Mouse (Mus musculus): ENCODE measurements around the gene Iqcg. TPM values are rescaled to one million over a fixed set of nuclear protein-coding genes. Genes with fewer than 3 reads are reported as not detected.

The Iqcg gene
- polyA plus RNA-seq, 1 experiment from 2014 or later = 3.9 TPM

DNA sequence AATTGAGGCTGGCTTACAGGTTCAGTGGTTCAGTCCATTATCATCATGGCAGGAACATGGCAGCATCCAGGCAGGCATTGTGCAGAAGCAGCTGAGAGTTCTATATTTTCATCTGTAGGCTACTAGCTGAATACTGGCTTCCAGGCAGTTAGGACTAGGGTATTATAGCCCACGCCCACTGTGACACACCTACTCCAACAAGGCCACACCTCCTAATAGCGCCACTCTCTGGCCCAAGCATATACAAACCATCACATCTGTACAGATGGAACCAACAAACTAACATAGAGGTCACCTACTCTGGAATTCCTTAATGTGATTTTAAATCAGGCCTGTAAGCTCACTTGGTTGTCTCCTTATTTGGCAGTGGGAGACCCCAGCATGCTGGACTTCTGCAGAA lies 7.3 kb downstream of the Iqcg start:
- no peak for ATAC-seq (replicated peaks; ENCODE audit: low FRiP score)
- no peaks in the 10 kb centered on the region for H3K9me3 ChIP-seq (replicated peaks)
- H3K36me3 ChIP-seq = no peaks in the 10 kb centered on the region
- H3K4me1 ChIP-seq = no peaks in the 10 kb centered on the region
- H3K4me2 ChIP-seq = no peak overlapping the region
- no peak overlapping the region for H3K4me3 ChIP-seq (replicated peaks)
- no peak overlapping the region for H3K9ac ChIP-seq
- WGBS = 84% methylated on average over 2 of the region's 2 CpGs
- no peaks in the 10 kb centered on the region for H3K27me3 ChIP-seq
- no peak overlapping the region for H3K27ac ChIP-seq

DNA sequence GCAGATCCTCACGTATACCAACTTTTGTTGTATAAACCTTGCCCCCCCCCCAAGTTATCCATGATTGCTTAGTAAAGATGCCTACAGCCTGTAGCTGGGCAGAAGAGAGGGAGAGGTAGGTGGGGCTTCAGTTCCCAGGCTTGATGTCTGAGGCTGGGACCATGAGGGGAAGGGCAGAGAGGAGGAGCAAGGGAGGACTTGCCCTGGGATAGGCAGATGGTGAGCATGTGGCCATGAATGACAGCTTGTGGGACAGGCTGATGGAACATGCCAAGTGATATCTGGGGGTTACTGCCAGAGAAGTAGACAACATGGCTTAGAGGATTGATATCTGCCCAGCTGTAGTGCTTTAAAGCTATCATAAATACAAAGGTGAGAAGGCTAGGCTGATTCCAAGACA lies 8.0 kb downstream of the Iqcg start:
- no peak overlapping the region for H3K4me3 ChIP-seq (replicated peaks)
- no peak overlapping the region for H3K4me2 ChIP-seq
- no peaks in the 10 kb centered on the region for H3K9me3 ChIP-seq (replicated peaks)
- 98% methylated on average over 1 of the region's 1 CpGs for WGBS
- ATAC-seq (replicated peaks; ENCODE audit: low FRiP score) = no peak
- no peak overlapping the region for H3K9ac ChIP-seq
- no peaks in the 10 kb centered on the region for H3K4me1 ChIP-seq
- no peak overlapping the region for H3K27ac ChIP-seq
- no peaks in the 10 kb centered on the region for H3K36me3 ChIP-seq
- H3K27me3 ChIP-seq = no peaks in the 10 kb centered on the region

DNA sequence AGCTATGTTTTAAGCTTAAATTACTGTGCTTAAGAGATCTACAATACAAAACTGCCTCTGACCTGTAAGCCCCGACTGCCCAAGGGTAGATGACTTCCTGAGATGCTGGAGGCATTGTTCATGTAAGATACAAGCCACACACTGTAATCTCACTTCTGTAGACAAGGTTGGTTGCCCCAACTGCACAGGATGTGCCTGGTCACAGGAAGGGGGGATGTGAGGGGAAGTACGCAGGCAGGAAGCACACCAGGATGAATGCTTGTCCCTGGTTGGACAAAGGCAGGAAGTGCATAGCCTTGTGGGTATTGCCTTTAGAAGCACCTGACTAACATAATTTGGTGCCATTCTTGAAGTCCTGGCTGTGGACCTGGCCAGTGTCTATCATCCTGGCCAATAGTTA lies 12.8 kb downstream of the Iqcg start:
- H3K27ac ChIP-seq = peak overlapping the region; percentile 3; the same call in 1 of the 2 replicates
- H3K4me3 ChIP-seq (replicated peaks) = no peak overlapping the region
- H3K27me3 ChIP-seq = no peaks in the 10 kb centered on the region
- no peaks in the 10 kb centered on the region for H3K9me3 ChIP-seq (replicated peaks)
- no peak overlapping the region for H3K9ac ChIP-seq
- WGBS = 78% methylated on average over 2 of the region's 2 CpGs
- H3K4me1 ChIP-seq = no peaks in the 10 kb centered on the region
- H3K36me3 ChIP-seq = no peaks in the 10 kb centered on the region
- H3K4me2 ChIP-seq = no peak overlapping the region
- 0 out of 2 replicates have a peak, but pooled peaks have one; percentile 22 for ATAC-seq (replicated peaks; ENCODE audit: low FRiP score)

DNA sequence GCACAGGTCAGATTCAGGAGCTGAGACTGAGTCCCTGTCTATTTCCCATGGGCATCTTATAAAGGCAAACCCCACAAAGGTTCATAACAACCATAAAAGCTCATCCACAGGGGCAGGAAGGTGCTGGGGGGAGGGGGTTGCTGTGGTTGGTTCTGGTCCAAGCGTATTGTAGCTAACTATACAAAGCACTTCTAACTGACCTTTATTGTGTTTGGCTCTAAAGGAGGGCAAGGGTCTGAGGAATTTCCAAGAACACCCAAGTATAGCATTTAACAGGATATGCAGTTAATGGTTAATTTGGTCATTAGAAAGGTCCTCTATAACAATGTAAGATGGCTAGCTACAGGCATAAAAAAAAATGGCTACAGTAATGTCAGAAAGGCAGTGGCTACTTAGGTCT lies 13.3 kb downstream of the Iqcg start:
- no peaks in the 10 kb centered on the region for H3K9me3 ChIP-seq (replicated peaks)
- peak; percentile 64; the same call in 1 of the 2 replicates for ATAC-seq (replicated peaks; ENCODE audit: low FRiP score)
- no peaks in the 10 kb centered on the region for H3K27me3 ChIP-seq
- WGBS = 87% methylated on average over 1 of the region's 1 CpGs
- H3K4me3 ChIP-seq (replicated peaks) = no peak overlapping the region
- no peaks in the 10 kb centered on the region for H3K36me3 ChIP-seq
- H3K9ac ChIP-seq = no peak overlapping the region
- no peaks in the 10 kb centered on the region for H3K4me1 ChIP-seq
- no peak overlapping the region for H3K27ac ChIP-seq
- no peak overlapping the region for H3K4me2 ChIP-seq

DNA sequence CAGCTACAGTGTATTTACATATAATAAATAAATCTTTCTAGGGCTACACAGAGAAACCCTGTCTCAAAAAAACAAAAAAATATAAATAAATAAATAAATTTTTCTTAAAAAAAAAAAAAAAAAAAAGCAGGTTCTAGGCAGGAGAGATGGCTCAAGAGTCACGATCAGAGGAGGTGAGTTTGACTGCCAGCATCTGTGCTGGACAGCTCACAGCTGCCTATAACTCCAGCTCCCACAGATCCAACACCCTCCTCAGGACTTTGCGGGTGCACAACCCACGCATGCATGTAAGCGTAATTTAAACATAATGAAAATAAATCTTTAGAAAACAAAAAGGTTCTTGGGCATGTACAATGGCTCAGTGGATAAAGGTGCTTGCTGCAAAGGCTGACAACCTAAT lies 20.0 kb downstream of the Iqcg start:
- no peak overlapping the region for H3K4me3 ChIP-seq (replicated peaks)
- H3K27ac ChIP-seq = 0 out of 2 replicates have a peak overlapping the region, but pooled peaks have one; percentile 3
- no peaks in the 10 kb centered on the region for H3K36me3 ChIP-seq
- WGBS = 25% methylated on average over 4 of the region's 4 CpGs
- H3K4me2 ChIP-seq = no peak overlapping the region
- H3K4me1 ChIP-seq = 0 out of 2 replicates have a peak, but pooled peaks cover 11% of the 10 kb centered on the region
- H3K9me3 ChIP-seq (replicated peaks) = no peaks in the 10 kb centered on the region
- H3K9ac ChIP-seq = no peak overlapping the region
- no peak for ATAC-seq (replicated peaks; ENCODE audit: low FRiP score)
- no peaks in the 10 kb centered on the region for H3K27me3 ChIP-seq

DNA sequence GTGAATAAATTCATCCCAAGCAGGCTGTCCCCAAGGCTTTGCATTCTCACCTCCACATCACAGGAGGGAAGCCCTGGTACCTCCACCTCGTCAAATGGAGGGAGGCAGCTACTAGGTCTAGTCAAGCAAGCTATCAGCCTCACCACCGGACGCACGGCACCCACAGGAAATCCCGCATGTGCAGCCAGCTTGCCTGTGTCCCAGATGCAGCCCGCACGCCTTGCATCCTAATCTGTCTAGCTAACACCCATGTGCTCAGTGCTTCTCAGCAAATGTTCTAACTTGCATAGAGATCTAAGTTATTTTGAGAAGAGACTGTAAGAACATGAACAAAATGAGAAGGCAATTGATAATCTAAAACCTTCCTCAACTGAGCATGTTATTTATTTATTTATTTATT lies 29.7 kb downstream of the Iqcg start:
- 89% methylated on average over 7 of the region's 7 CpGs for WGBS
- Histone ChIP-seq H3K4me2 (no peak overlapping the region), H3K9ac (no peak overlapping the region), H3K9me3 (replicated peaks) (no peaks in the 10 kb centered on the region), H3K4me1 (no peaks in the 10 kb centered on the region), H3K36me3 (no peaks in the 10 kb centered on the region), H3K27ac (no peak overlapping the region), H3K4me3 (replicated peaks) (no peak overlapping the region), H3K27me3 (no peaks in the 10 kb centered on the region)
- ATAC-seq (replicated peaks; ENCODE audit: low FRiP score) = no peak

DNA sequence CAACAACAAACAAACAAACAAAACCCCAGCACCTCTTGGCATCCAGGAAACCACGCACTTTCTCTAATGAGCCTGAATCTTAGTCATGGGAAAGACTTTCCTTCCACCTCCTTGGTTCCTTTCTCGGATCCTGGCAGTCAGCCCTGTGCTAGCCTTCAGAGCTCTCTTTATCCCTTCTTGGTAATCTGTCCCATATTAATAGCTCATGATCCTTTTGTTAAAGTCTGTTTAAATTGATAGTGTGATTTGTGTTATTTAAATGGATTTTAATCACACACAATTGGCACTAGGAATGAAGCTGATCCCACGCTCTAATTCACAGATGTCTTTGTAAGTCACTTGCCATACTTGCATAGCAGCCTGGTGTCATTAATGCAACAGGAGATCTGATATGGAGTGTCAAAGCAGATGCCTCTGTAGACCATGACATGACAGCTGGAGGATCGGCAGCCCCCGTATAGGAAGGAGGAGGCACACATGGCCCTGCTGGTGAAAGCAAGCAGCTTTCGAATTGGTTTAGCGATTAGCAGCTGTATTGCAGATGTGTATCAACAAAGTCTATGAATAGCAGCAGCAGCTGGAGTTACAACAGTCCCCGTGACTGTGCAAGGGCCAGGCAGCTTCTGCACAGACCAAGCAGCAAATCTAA lies 31.4 kb downstream of the Iqcg start:
- no peak for ATAC-seq (replicated peaks; ENCODE audit: low FRiP score)
- H3K4me2 ChIP-seq = no peak overlapping the region
- H3K36me3 ChIP-seq = no peaks in the 10 kb centered on the region
- H3K4me3 ChIP-seq (replicated peaks) = no peak overlapping the region
- no peak overlapping the region for H3K9ac ChIP-seq
- WGBS = 74% methylated on average over 8 of the region's 8 CpGs
- H3K9me3 ChIP-seq (replicated peaks) = no peaks in the 10 kb centered on the region
- H3K4me1 ChIP-seq = 0 out of 2 replicates have a peak, but pooled peaks cover 2% of the 10 kb centered on the region
- H3K27me3 ChIP-seq = no peaks in the 10 kb centered on the region
- no peak overlapping the region for H3K27ac ChIP-seq

DNA sequence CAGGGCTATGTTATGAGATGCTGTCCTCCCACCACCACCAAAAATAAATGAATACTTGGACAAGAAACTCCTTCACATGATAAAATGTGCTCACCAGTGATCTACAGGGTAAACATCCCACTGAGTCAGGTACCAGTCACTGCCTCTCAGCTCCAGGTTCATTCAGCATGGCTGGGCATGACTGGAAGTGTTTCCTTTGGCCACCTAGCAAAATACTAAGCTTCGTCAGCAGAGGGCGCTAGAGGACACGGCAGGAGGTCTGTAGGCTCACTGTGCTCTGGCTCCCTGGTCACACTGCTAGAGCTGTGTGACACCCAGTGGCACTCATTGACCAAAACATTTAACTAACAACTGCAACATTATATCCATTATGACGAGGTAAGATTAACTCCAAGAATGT lies 32.3 kb downstream of the Iqcg start:
- H3K27me3 ChIP-seq = no peaks in the 10 kb centered on the region
- 2% methylated on average over 4 of the region's 4 CpGs for WGBS
- no peaks in the 10 kb centered on the region for H3K36me3 ChIP-seq
- peaks cover 8% of the 10 kb centered on the region; the same call in 1 of the 2 replicates for H3K4me1 ChIP-seq
- H3K4me3 ChIP-seq (replicated peaks) = no peak overlapping the region
- ATAC-seq (replicated peaks; ENCODE audit: low FRiP score) = peak; percentile 70
- no peaks in the 10 kb centered on the region for H3K9me3 ChIP-seq (replicated peaks)
- no peak overlapping the region for H3K9ac ChIP-seq
- H3K4me2 ChIP-seq = no peak overlapping the region
- H3K27ac ChIP-seq = no peak overlapping the region

DNA sequence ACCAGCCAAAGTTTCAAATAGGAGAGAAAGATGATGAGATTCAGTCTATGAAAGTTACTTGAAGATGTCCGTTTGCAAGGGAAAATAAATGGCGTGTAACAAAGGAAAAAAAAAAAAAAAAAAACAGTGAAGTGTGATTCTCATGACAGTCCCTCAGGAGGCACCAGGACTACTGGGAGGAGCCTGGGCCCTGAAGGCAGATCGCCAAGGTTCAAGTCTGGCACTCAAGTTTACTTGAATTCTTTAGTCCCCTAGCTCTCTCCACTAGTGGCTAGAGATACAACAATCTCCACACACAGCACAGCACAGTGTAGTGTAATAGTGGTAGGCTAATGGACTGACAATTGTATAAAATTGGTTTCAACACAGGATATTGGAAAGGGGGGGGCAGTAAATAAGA lies 34.6 kb downstream of the Iqcg start:
- Histone ChIP-seq H3K27me3 (no peaks in the 10 kb centered on the region), H3K9ac (no peak overlapping the region), H3K36me3 (peaks cover 3% of the 10 kb centered on the region), H3K4me3 (replicated peaks) (no peak overlapping the region), H3K9me3 (replicated peaks) (no peaks in the 10 kb centered on the region), H3K4me2 (no peak overlapping the region), H3K27ac (no peak overlapping the region), H3K4me1 (peaks cover 15% of the 10 kb centered on the region)
- 67% methylated on average over 3 of the region's 3 CpGs for WGBS
- ATAC-seq (replicated peaks; ENCODE audit: low FRiP score) = no peak

DNA sequence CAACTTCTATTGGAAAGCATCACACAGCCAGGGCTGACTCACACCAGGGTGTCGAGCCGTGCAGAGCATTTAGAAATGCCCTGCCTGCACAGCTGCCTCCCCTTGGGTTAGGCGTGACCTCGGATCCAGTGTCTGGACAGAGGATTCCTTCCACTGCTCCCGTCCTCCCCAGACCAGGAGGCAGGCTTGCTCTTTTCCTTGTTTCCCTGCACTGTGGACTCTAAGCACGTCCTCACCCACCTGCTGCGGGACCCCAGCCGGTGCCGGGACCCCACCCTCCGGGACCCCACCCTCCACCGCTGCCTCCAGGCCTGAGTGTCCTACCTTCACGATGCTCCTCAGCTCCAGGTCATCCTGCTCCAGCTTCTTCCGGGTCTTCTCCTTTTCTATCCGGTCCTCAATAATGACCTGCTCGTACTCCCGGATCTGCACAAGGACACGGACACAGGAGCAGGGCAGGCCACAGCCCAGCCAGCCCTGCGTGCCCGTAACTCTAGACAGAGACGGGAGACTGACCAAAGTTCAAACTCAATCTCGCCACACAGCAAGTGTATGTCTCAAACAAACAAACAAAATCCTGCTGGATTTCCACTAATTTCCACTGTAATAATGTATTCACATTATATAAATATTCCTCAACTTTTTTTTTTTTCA lies 36.8 kb downstream of the Iqcg start:
- no peaks in the 10 kb centered on the region for H3K27me3 ChIP-seq
- peak; percentile 86 for ATAC-seq (replicated peaks; ENCODE audit: low FRiP score)
- H3K4me2 ChIP-seq = peak overlapping the region; percentile 47
- H3K9ac ChIP-seq = 0 out of 2 replicates have a peak overlapping the region, but pooled peaks have one; percentile 10
- peak overlapping the region; percentile 88 for H3K27ac ChIP-seq
- 48% methylated on average over 21 of the region's 21 CpGs for WGBS
- H3K36me3 ChIP-seq = peaks cover 21% of the 10 kb centered on the region
- H3K9me3 ChIP-seq (replicated peaks) = no peaks in the 10 kb centered on the region
- peak overlapping the region; percentile 25 for H3K4me3 ChIP-seq (replicated peaks)
- H3K4me1 ChIP-seq = peaks cover 15% of the 10 kb centered on the region

DNA sequence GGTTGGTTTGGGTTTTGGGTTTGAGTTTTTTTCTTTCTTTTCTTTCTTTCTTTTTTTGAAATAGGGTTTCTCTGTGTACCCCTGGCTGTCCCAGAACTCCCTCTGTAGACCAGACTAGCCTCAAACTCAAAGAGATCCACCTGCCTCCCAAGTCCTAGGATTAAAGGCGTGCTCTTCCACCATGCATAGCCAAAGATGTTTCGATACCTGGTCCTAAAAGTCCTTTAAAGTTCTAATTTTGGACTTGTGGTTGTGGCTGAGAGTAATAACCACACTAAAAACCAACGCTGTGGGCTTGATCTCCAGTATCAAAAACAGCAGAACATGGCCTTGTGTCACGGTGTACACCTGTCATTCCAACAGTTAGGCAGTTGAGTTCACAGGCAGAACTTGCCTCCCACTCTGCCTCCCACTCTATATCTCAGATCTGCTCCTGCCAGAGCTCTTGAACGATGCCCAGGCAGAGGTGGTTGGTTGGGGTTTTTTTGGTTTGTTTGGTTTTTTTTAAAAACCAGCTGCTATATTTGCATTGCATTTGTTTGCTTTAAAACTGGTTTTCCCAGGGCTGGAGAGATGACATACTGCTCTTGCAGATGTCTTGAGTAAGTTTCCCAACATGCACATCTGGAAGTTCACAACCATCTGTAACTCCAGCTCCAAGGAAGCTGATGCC lies 38.2 kb downstream of the Iqcg start:
- Histone ChIP-seq H3K4me3 (replicated peaks) (no peak overlapping the region), H3K36me3 (peaks cover 36% of the 10 kb centered on the region), H3K9me3 (replicated peaks) (no peaks in the 10 kb centered on the region), H3K27me3 (no peaks in the 10 kb centered on the region), H3K27ac (0 out of 2 replicates have a peak overlapping the region, but pooled peaks have one; percentile 28), H3K4me2 (no peak overlapping the region), H3K9ac (no peak overlapping the region), H3K4me1 (peaks cover 15% of the 10 kb centered on the region)
- ATAC-seq (replicated peaks; ENCODE audit: low FRiP score) = no peak
- 72% methylated on average over 5 of the region's 5 CpGs for WGBS

DNA sequence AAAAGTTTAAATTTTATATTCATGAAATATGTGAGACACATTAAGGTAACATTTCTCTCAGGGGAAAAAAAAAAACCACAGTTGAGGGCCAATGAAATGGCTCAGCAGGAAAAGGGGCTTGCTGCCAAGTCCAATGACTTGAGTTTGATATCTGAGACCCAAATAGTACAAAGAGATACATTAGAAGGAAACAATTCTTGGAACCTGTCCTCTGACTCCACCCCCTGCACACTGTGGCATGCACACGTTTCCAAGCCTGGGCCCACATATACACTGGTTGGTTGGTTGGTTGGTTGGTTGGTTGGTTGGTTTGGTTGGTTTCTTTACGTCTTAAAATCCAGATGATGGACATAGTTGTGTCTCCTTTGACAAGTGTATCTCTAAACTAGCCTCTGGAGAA lies 40.0 kb downstream of the Iqcg start:
- WGBS = 89% methylated on average over 2 of the region's 2 CpGs
- Histone ChIP-seq H3K9me3 (replicated peaks) (no peaks in the 10 kb centered on the region), H3K4me1 (peaks cover 15% of the 10 kb centered on the region), H3K4me2 (no peak overlapping the region), H3K9ac (no peak overlapping the region), H3K27me3 (no peaks in the 10 kb centered on the region), H3K27ac (no peak overlapping the region), H3K36me3 (peaks cover 53% of the 10 kb centered on the region), H3K4me3 (replicated peaks) (no peak overlapping the region)
- no peak for ATAC-seq (replicated peaks; ENCODE audit: low FRiP score)

Measured in kidney, embryonic 15.5 days (tissue).